Mouse (Mus musculus): ENCODE measurements at regions not wholly inside any gene's neighbourhood (a gene's known extent, or its start where the extent isn't known, plus 50 kb on each side); places are given as distances from the start of the nearest gene placed in this dataset.
A peak's percentile ranks its signal among the peaks of the same experiment; 100 is the strongest.

DNA sequence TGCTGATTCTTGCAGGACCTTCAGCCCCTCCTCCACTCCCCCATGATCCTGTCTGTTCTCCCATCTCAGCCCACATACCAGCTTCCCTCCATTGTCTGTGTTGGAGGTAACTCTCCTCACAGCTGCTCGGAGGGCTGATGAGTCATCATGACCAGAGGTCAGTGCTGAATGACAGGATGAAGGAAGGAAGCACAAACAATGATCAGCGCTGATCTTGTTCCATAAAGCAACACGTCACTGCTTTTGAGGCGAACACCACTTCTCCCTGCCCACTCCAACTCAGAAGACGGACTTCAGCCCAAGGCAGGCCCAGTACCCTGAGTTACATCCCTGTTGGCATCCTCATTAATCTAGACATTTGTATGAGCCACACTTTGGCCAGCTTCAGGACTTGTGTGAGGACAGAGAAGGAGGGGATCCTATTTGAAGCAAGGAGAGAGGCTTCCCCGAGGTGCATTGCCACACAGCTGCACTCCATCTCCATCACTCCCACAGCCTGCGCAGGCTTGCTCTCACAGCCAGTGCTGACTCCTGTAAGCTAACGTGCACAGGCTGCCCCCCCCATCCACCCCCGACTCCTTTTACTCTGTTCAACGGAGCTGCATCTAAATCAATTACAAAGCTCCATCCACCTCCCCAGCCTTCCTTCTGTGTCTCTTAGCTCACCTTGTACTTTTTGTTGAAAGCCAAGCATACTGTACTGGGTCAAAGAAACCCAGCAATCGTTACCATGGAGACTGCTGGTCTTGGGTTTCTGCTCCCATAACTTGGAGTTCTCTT lies 129.9 kb downstream of the Ets2 start:
- peaks cover 4% of the 10 kb centered on the region for H3K4me1 ChIP-seq (replicated peaks; ENCODE audit: control insufficient read depth, insufficient read depth, low read length)
- no peaks in the 10 kb centered on the region for H3K9me3 ChIP-seq (ENCODE audit: control insufficient read depth, low read length)
- H3K36me3 ChIP-seq (ENCODE audit: control insufficient read depth, insufficient read depth, low read length) = no peaks in the 10 kb centered on the region
- ATAC-seq (replicated peaks; ENCODE audit: low FRiP score) (peak; percentile 51; the same call in 1 of the 2 replicates), DNase-seq (ENCODE audit: low spot score) (no peak)
- no peak overlapping the region for H3K4me3 ChIP-seq (ENCODE audit: low read depth, low read length)
- WGBS = 34% methylated on average over 11 of the region's 11 CpGs
- no peaks in the 10 kb centered on the region; the same call in 1 of the 2 replicates for H3K27me3 ChIP-seq (replicated peaks; ENCODE audit: control insufficient read depth, insufficient read depth, low read length)
- peak overlapping the region; percentile 38; the same call in 1 of the 2 replicates for H3K27ac ChIP-seq (ENCODE audit: low read depth, low read length)
- H3K9ac ChIP-seq (ENCODE audit: low read depth, low read length) = no peak overlapping the region
- no peak overlapping the region for H3K4me2 ChIP-seq

DNA sequence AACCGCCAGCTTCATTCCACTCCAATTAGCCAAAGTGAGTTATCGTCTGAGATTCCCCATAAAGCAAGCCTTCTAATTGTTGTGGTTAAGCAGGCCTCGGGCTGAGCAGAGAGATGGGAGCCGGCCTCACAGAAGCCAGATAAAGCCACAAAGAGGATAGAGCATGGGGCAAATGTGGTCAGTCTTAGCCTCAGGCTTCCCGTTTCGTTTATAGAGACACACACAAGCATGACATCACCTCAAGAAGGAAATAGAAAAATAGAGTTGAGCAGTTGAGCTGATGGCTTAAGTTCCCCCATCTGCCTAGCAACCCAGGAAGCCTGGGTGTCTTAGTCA lies 125.5 kb downstream of the Ets2 start:
- no peaks in the 10 kb centered on the region; the same call in 1 of the 2 replicates for H3K27me3 ChIP-seq (replicated peaks; ENCODE audit: control insufficient read depth, insufficient read depth, low read length)
- no peak overlapping the region for H3K4me2 ChIP-seq
- 21% methylated on average over 6 of the region's 6 CpGs for WGBS
- H3K36me3 ChIP-seq (ENCODE audit: control insufficient read depth, insufficient read depth, low read length) = no peaks in the 10 kb centered on the region
- no peak for DNase-seq (ENCODE audit: low spot score)
- H3K9ac ChIP-seq (ENCODE audit: low read depth, low read length) = no peak overlapping the region
- ATAC-seq (replicated peaks; ENCODE audit: low FRiP score) = no peak
- no peak overlapping the region for H3K27ac ChIP-seq (ENCODE audit: low read depth, low read length)
- H3K4me1 ChIP-seq (replicated peaks; ENCODE audit: control insufficient read depth, insufficient read depth, low read length) = peaks cover 23% of the 10 kb centered on the region
- H3K9me3 ChIP-seq (ENCODE audit: control insufficient read depth, low read length) = no peaks in the 10 kb centered on the region
- no peak overlapping the region for H3K4me3 ChIP-seq (ENCODE audit: low read depth, low read length)

DNA sequence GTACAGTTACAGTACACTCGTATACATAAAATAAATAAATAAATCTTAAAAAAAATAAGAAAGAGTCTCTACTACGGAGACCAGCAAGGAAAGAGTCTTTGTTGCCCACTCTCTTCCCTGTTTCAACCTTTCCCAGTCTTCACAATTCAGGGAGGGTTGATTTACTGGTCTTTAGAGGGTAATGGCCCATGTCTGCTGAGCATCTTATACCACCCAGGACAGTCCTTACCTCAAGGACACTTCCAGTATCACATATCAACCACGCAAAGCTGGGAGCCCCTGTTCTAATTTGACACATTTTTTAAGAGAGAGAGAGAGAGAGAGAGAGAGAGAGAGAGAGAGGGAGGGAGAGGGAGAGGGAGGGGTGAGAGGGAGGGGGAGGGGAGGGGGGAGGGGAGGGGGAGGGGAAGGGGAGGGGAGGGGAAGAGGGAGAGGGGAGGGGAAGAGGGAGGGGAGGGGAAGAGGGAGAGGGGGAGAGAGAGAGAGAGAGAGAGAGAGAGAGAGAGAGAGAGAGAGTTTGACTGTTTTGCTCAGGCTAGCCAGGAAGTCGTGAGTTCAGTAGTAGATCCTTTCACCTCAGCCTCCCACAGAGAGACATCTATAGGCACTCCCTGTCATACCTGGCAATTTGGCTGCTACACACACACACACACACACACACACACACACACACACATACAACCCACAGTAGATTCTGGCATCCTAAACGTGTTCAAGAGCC lies 125.0 kb downstream of the Ets2 start:
- H3K4me1 ChIP-seq (replicated peaks; ENCODE audit: control insufficient read depth, insufficient read depth, low read length) = peaks cover 20% of the 10 kb centered on the region; the same call in 1 of the 2 replicates
- 63% methylated on average over 5 of the region's 5 CpGs for WGBS
- no peak overlapping the region for H3K27ac ChIP-seq (ENCODE audit: low read depth, low read length)
- no peaks in the 10 kb centered on the region for H3K27me3 ChIP-seq (replicated peaks; ENCODE audit: control insufficient read depth, insufficient read depth, low read length)
- no peak overlapping the region for H3K9ac ChIP-seq (ENCODE audit: low read depth, low read length)
- ATAC-seq (replicated peaks; ENCODE audit: low FRiP score) (no peak), DNase-seq (ENCODE audit: low spot score) (no peak)
- no peak overlapping the region for H3K4me3 ChIP-seq (ENCODE audit: low read depth, low read length)
- no peaks in the 10 kb centered on the region for H3K36me3 ChIP-seq (ENCODE audit: control insufficient read depth, insufficient read depth, low read length)
- H3K4me2 ChIP-seq = no peak overlapping the region
- H3K9me3 ChIP-seq (ENCODE audit: control insufficient read depth, low read length) = no peaks in the 10 kb centered on the region

DNA sequence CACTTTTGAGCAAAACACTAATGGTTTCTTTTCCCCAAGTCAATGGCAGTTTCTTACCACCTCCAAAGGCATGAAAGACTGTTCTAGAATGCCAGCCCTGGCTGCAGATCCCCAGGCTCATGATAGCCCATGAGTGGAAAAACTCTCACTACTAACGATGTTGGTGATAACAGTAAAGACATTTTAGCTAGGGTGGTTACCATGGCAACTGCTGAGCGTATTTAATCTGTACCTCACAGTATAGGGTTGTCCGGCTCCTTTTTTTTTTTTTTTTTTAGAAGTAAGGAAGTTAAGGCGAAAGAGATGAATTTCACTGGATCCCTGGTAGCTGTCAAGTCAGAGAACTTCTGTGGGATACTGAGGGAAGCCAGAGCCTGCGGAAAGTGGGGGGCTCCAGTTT lies 123.8 kb downstream of the Ets2 start:
- no peaks in the 10 kb centered on the region for H3K27me3 ChIP-seq (replicated peaks; ENCODE audit: control insufficient read depth, insufficient read depth, low read length)
- no peaks in the 10 kb centered on the region for H3K9me3 ChIP-seq (ENCODE audit: control insufficient read depth, low read length)
- H3K36me3 ChIP-seq (ENCODE audit: control insufficient read depth, insufficient read depth, low read length) = no peaks in the 10 kb centered on the region
- no peak overlapping the region for H3K9ac ChIP-seq (ENCODE audit: low read depth, low read length)
- no peak overlapping the region for H3K4me2 ChIP-seq
- no peak overlapping the region for H3K27ac ChIP-seq (ENCODE audit: low read depth, low read length)
- H3K4me1 ChIP-seq (replicated peaks; ENCODE audit: control insufficient read depth, insufficient read depth, low read length) = peaks cover 18% of the 10 kb centered on the region; the same call in 1 of the 2 replicates
- DNase-seq (ENCODE audit: low spot score) = no peak
- H3K4me3 ChIP-seq (ENCODE audit: low read depth, low read length) = no peak overlapping the region
- ATAC-seq (replicated peaks; ENCODE audit: low FRiP score) = peak; percentile 48; the same call in 1 of the 2 replicates
- whole genome bisulfite sequencing = 20% methylated on average over 5 of the region's 5 CpGs

DNA sequence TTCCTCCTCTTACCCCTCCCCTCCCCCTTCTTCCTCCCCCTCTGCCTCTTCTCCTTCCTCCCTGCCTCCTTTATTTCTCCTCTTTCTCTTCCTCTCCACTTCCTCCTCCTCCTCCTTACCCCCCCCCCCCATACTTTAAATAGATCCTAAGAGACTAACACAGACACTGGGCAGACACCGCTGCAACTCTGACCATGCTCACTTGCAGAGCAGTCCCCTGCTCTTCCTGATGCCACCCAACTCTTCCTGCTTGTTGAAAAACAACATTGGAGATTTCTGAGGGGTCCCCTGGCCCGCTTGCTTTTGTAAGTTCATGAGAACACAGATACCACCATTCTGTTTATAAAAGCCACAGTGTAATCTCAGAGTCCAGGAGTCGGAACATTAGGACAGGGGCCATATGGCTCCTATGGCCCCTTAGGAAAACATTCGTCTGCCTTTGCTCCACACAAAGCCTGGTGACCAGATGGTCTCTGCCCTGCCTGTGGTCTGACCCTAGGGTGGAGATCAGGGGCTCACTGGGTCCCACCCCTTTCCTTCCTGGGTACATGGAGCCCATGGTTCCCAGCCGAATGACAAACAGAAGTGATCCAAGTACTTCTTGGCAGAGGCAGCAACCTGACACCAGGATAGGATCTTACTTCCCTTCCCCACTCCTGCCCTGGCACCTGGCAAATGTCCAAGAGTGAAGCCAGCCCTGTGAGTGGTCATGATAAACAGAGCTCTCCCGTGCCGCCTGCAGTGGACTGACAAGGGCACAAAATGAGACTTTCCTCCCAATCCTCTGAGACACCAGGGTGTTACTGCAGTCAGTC lies 123.1 kb downstream of the Ets2 start:
- Histone ChIP-seq H3K4me1 (replicated peaks; ENCODE audit: control insufficient read depth, insufficient read depth, low read length) (peaks cover 18% of the 10 kb centered on the region; the same call in 1 of the 2 replicates), H3K27ac (ENCODE audit: low read depth, low read length) (peak overlapping the region; percentile 60; the same call in 1 of the 2 replicates), H3K36me3 (ENCODE audit: control insufficient read depth, insufficient read depth, low read length) (no peaks in the 10 kb centered on the region), H3K4me2 (no peak overlapping the region; the same call in 1 of the 2 replicates), H3K9ac (ENCODE audit: low read depth, low read length) (no peak overlapping the region), H3K27me3 (replicated peaks; ENCODE audit: control insufficient read depth, insufficient read depth, low read length) (no peaks in the 10 kb centered on the region), H3K9me3 (ENCODE audit: control insufficient read depth, low read length) (no peaks in the 10 kb centered on the region), H3K4me3 (ENCODE audit: low read depth, low read length) (no peak overlapping the region)
- ATAC-seq (replicated peaks; ENCODE audit: low FRiP score) (peak; percentile 51), DNase-seq (ENCODE audit: low spot score) (no peak)
- WGBS = 4% methylated on average over 7 of the region's 7 CpGs

DNA sequence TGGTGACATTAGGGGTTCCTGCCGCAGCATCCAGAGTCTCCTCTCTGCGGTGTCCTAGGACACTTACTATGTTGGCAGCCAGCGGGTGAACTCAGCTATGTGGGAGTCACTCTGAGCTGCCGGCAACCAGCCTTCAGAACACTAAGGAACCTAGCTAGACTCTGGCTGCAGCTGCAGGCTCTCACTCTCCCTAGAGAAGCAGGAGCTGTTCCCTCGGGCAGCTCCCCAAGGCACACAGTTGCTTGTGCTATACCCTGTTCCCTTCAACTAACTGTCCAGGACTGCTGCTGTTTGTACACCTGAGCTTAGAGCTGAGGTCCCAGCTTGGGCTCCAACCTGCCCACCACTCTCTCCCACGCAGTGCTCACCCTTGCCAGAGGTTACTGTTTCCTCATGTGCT lies 121.9 kb downstream of the Ets2 start:
- no peak for DNase-seq (ENCODE audit: low spot score)
- Histone ChIP-seq H3K36me3 (ENCODE audit: control insufficient read depth, insufficient read depth, low read length) (no peaks in the 10 kb centered on the region), H3K4me1 (replicated peaks; ENCODE audit: control insufficient read depth, insufficient read depth, low read length) (peaks cover 18% of the 10 kb centered on the region; the same call in 1 of the 2 replicates), H3K27ac (ENCODE audit: low read depth, low read length) (peak overlapping the region; percentile 19; the same call in 1 of the 2 replicates), H3K9ac (ENCODE audit: low read depth, low read length) (no peak overlapping the region), H3K4me2 (no peak overlapping the region), H3K4me3 (ENCODE audit: low read depth, low read length) (no peak overlapping the region), H3K9me3 (ENCODE audit: control insufficient read depth, low read length) (no peaks in the 10 kb centered on the region), H3K27me3 (replicated peaks; ENCODE audit: control insufficient read depth, insufficient read depth, low read length) (no peaks in the 10 kb centered on the region)
- 57% methylated on average over 6 of the region's 6 CpGs for WGBS
- no peak for ATAC-seq (replicated peaks; ENCODE audit: low FRiP score)

DNA sequence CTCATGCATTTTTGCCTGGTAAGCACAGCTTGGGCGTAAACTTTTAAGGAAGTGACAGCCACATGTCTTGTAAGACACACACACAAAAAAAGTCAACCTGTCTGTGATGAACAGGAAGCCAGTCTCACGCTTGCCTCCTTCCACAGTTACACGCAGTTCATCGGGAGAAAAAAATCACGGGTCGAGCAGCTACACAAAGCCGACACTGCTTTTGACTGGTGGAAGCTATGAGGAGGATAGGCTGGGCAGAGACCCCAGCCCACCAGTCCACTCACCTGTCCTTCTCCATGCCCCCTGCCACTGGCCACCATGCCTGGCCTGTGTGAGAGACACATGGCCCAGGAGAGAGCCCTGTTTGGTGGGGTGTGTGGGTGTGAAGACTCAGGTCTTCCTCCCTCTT lies 119.2 kb downstream of the Ets2 start:
- 69% methylated on average over 7 of the region's 7 CpGs for WGBS
- DNase-seq (ENCODE audit: low spot score) (no peak), ATAC-seq (replicated peaks; ENCODE audit: low FRiP score) (no peak)
- H3K27me3 ChIP-seq (replicated peaks; ENCODE audit: control insufficient read depth, insufficient read depth, low read length) = no peaks in the 10 kb centered on the region
- no peak overlapping the region for H3K27ac ChIP-seq (ENCODE audit: low read depth, low read length)
- H3K4me2 ChIP-seq = no peak overlapping the region
- H3K36me3 ChIP-seq (ENCODE audit: control insufficient read depth, insufficient read depth, low read length) = no peaks in the 10 kb centered on the region
- no peak overlapping the region for H3K4me3 ChIP-seq (ENCODE audit: low read depth, low read length)
- H3K4me1 ChIP-seq (replicated peaks; ENCODE audit: control insufficient read depth, insufficient read depth, low read length) = peaks cover 18% of the 10 kb centered on the region; the same call in 1 of the 2 replicates
- H3K9me3 ChIP-seq (ENCODE audit: control insufficient read depth, low read length) = peaks cover 2% of the 10 kb centered on the region; the same call in 1 of the 2 replicates
- H3K9ac ChIP-seq (ENCODE audit: low read depth, low read length) = no peak overlapping the region

DNA sequence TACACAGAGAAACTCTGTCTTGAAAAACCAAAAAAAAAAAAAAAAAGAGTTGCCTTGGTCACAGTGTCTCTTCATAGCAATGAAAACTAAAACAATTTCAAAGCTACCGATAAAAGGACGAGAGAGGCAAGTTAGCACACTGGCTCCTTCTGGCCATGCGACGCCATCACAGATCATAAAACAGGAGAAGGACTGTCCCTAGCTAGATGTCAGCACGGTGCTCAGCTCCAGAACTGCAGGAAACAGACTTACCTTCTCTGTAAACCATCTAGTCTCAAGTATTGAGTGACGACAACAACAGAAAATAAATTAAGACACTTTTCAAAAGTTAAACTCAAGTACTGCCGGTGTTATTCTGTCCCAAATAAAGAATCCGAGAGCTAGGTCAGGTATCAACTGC lies 118.7 kb downstream of the Ets2 start:
- no peaks in the 10 kb centered on the region for H3K36me3 ChIP-seq (ENCODE audit: control insufficient read depth, insufficient read depth, low read length)
- H3K4me1 ChIP-seq (replicated peaks; ENCODE audit: control insufficient read depth, insufficient read depth, low read length) = peaks cover 14% of the 10 kb centered on the region; the same call in 1 of the 2 replicates
- DNase-seq (ENCODE audit: low spot score) = no peak
- no peaks in the 10 kb centered on the region for H3K27me3 ChIP-seq (replicated peaks; ENCODE audit: control insufficient read depth, insufficient read depth, low read length)
- ATAC-seq (replicated peaks; ENCODE audit: low FRiP score) = no peak
- H3K4me3 ChIP-seq (ENCODE audit: low read depth, low read length) = no peak overlapping the region
- no peak overlapping the region for H3K4me2 ChIP-seq
- H3K9ac ChIP-seq (ENCODE audit: low read depth, low read length) = no peak overlapping the region
- peaks cover 2% of the 10 kb centered on the region; the same call in 1 of the 2 replicates for H3K9me3 ChIP-seq (ENCODE audit: control insufficient read depth, low read length)
- H3K27ac ChIP-seq (ENCODE audit: low read depth, low read length) = no peak overlapping the region
- WGBS = 77% methylated on average over 8 of the region's 8 CpGs
